Mouse (Mus musculus) CH12.LX (cell line): ENCODE data around the gene Slc9a4.

ENCODE experiments used
- POLR2A ChIP-seq: IDR thresholded peaks from 2 replicates; pipeline ENCODE4 v1.6.1; 2011; ENCODE audit warnings: low read depth, mild to moderate bottlenecking, improper control_type of control experiment, low read length
- USF1 ChIP-seq: IDR thresholded peaks from 2 replicates; pipeline ENCODE4 v1.6.1; 2014; ENCODE audit warnings: low read depth, mild to moderate bottlenecking, inconsistent platforms, low read length, improper control_type of control experiment

- TF ChIP-seq POLR2A (no peak), USF1 (no peak)
Observed at GRCm38 (mm10) chr1:40544650-40545049, 35.2 kb upstream of the Slc9a4 start.
